Mouse (Mus musculus): Measurements from ENCODE around the gene Lypd8.

GRCm38 (mm10) chr11:58399985-58400645 is 21.3 kb downstream of the Lypd8 start:
- TF ChIP-seq FOSL1 (IDR thresholded peaks at IDR 0.05; ENCODE audit: insufficient read depth, low read length, poor library complexity, severe bottlenecking) (no peak), USF1 (IDR thresholded peaks at IDR 0.05; ENCODE audit: low read depth) (no peak), MYOG (IDR thresholded peaks at IDR 0.05; ENCODE audit: control insufficient read depth, extremely low read depth, insufficient read length) (no peak), CTCF (IDR thresholded peaks at IDR 0.05; ENCODE audit: control insufficient read depth, insufficient read depth, insufficient read length) (no peak)

Data from C2C12 (cell line).